Mouse (Mus musculus) cortical plate, adult 2 months (tissue): ENCODE measurements around the gene Bloc1s4.

ENCODE experiments used
- CTCF ChIP-seq: fragments of 200-500 bp; IDR thresholded peaks from 2 replicates; pipeline ENCODE4 v1.5.1; 2011; ENCODE audit warnings: mild to moderate bottlenecking, control low read depth, low read length; ENCODE audit not compliant: insufficient read depth; ENCODE audit errors: extremely low read depth
- POLR2A ChIP-seq: fragments of 200-500 bp; IDR thresholded peaks from 2 replicates; pipeline ENCODE4 v1.6.1; 2011; ENCODE audit warnings: mild to moderate bottlenecking, low read length, control low read depth; ENCODE audit not compliant: insufficient read depth; ENCODE audit errors: extremely low read depth

GRCm38 (mm10) chr5:36705792-36706191 lies 42.7 kb downstream of the Bloc1s4 start:
- TF ChIP-seq POLR2A (no peak), CTCF (no peak)
